Mouse (Mus musculus) lung, adult 2 months (tissue): ENCODE data around the gene Ly6g6e.
"Not testable (repeated sequence)": the region's sequence is repeated elsewhere in the genome, so short reads cannot be mapped to it uniquely, and the experiment has no call there.

Experiments
- CTCF ChIP-seq: fragments of 200-500 bp; IDR thresholded peaks from 2 replicates; pipeline ENCODE4 v1.5.1; 2011; ENCODE audit warnings: mild to moderate bottlenecking, low read length, control low read depth; ENCODE audit not compliant: insufficient read depth
- POLR2A ChIP-seq: fragments of 200-500 bp; IDR thresholded peaks from 2 replicates; pipeline ENCODE4 v1.6.1; 2011; ENCODE audit warnings: low read depth, mild to moderate bottlenecking, control low read depth, low read length, borderline replicate concordance; ENCODE audit errors: extremely low read depth

DNA sequence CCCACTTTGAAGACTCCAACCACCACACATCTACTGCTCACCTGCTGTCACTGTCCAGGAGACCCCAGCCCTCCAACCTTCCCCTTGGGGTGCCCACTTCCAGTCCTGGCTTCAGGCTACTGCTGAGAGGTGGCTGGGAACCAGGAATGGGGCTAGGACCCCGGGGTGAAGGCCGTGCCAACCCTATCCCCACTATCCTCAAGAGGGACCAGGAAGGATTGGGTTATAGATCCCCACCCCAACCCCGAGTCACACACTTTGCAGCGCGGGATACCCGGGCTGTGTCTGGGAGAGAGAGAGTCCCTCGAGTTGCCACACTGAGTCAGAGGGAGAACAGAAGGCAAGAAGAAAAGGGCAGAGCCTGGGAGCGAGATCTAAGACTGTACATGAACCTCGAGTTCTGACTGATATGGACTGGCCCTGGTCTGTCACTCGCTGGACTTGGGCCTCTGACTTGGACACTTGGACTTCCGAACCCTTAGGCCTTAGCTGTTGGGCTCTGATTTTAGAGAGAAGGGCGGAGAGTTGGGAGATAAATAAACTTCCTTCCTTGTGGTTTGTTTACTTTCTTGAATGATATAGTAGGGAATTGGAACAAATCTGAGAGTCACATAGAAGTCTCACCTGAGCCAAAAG is 47.7 kb downstream of the Ly6g6e start:
- TF ChIP-seq CTCF, POLR2A: not testable (repeated sequence)
